Mouse (Mus musculus): ENCODE measurements around the gene Gimap9. TPM values are rescaled to one million over a fixed set of nuclear protein-coding genes. Genes with fewer than 3 reads are reported as not detected.

The Gimap9 gene
- polyA plus RNA-seq, 1 experiment = 0.92 TPM

- Histone ChIP-seq H3ac (ENCODE audit: control insufficient read depth, insufficient read length, low read depth) (no peak overlapping the region), H3K79me3 (ENCODE audit: low read depth) (no peaks in the 10 kb centered on the region), H3K79me2 (ENCODE audit: control insufficient read depth, insufficient read depth) (no peaks in the 10 kb centered on the region), H3K27me3 (ENCODE audit: control insufficient read depth, insufficient read depth, insufficient read length) (no peaks in the 10 kb centered on the region), H3K4me3 (ENCODE audit: insufficient read depth, poor library complexity, severe bottlenecking) (no peak overlapping the region), H3K36me3 (ENCODE audit: control insufficient read depth, insufficient read depth) (no peaks in the 10 kb centered on the region)
- no peak for TF ChIP-seq USF1 (IDR thresholded peaks at IDR 0.05; ENCODE audit: low read depth)
Measured at GRCm38 (mm10) chr6:48692962-48693361, 17.0 kb downstream of the Gimap9 start.

- no peak for TF ChIP-seq USF1 (IDR thresholded peaks at IDR 0.05; ENCODE audit: low read depth)
- TF ChIP-seq CTCF (IDR thresholded peaks at IDR 0.05; ENCODE audit: control insufficient read depth, insufficient read depth, insufficient read length) = no peak
- no peak for TF ChIP-seq MYOD1 (IDR thresholded peaks at IDR 0.05; ENCODE audit: control insufficient read depth, insufficient read length, low read depth)
- no peak for TF ChIP-seq MAX (IDR thresholded peaks at IDR 0.05)
- TF ChIP-seq FOSL1 (IDR thresholded peaks at IDR 0.05; ENCODE audit: insufficient read depth, low read length, poor library complexity, severe bottlenecking) = no peak
- TF ChIP-seq CEBPB (IDR thresholded peaks at IDR 0.05; ENCODE audit: low read depth) = no peak
- TF ChIP-seq MYOG (IDR thresholded peaks at IDR 0.05; ENCODE audit: control insufficient read depth, extremely low read depth, insufficient read length) = no peak
- Histone ChIP-seq H3K36me3 (ENCODE audit: control insufficient read depth, insufficient read depth) (no peaks in the 10 kb centered on the region), H3K27me3 (ENCODE audit: control insufficient read depth, insufficient read depth, insufficient read length) (no peaks in the 10 kb centered on the region), H3K79me3 (ENCODE audit: low read depth) (no peaks in the 10 kb centered on the region), H3K4me3 (ENCODE audit: insufficient read depth, poor library complexity, severe bottlenecking) (no peak overlapping the region), H3K79me2 (ENCODE audit: control insufficient read depth, insufficient read depth) (no peaks in the 10 kb centered on the region), H3ac (ENCODE audit: control insufficient read depth, insufficient read length, low read depth) (no peak overlapping the region)
Measured at GRCm38 (mm10) chr6:48696830-48697554, 21.1 kb downstream of the Gimap9 start.

GRCm38 (mm10) chr6:48697555-48697930, 21.6 kb downstream of the Gimap9 start:
- Histone ChIP-seq H3K4me3 (ENCODE audit: insufficient read depth, poor library complexity, severe bottlenecking) (no peak overlapping the region), H3ac (ENCODE audit: control insufficient read depth, insufficient read length, low read depth) (no peak overlapping the region), H3K79me3 (ENCODE audit: low read depth) (no peaks in the 10 kb centered on the region), H3K79me2 (ENCODE audit: control insufficient read depth, insufficient read depth) (no peaks in the 10 kb centered on the region), H3K27me3 (ENCODE audit: control insufficient read depth, insufficient read depth, insufficient read length) (no peaks in the 10 kb centered on the region), H3K36me3 (ENCODE audit: control insufficient read depth, insufficient read depth) (no peaks in the 10 kb centered on the region)
- no peak for TF ChIP-seq CEBPB (IDR thresholded peaks at IDR 0.05; ENCODE audit: low read depth)
- TF ChIP-seq MYOG (IDR thresholded peaks at IDR 0.05; ENCODE audit: control insufficient read depth, extremely low read depth, insufficient read length) = no peak
- no peak for TF ChIP-seq USF1 (IDR thresholded peaks at IDR 0.05; ENCODE audit: low read depth)
- TF ChIP-seq CTCF (IDR thresholded peaks at IDR 0.05; ENCODE audit: control insufficient read depth, insufficient read depth, insufficient read length) = no peak
- no peak for TF ChIP-seq MYOD1 (IDR thresholded peaks at IDR 0.05; ENCODE audit: control insufficient read depth, insufficient read length, low read depth)
- no peak for TF ChIP-seq MAX (IDR thresholded peaks at IDR 0.05)
- no peak for TF ChIP-seq FOSL1 (IDR thresholded peaks at IDR 0.05; ENCODE audit: insufficient read depth, low read length, poor library complexity, severe bottlenecking)

GRCm38 (mm10) chr6:48698066-48698856, 22.3 kb downstream of the Gimap9 start:
- Histone ChIP-seq H3K4me3 (ENCODE audit: insufficient read depth, poor library complexity, severe bottlenecking) (no peak overlapping the region), H3K27me3 (ENCODE audit: control insufficient read depth, insufficient read depth, insufficient read length) (no peaks in the 10 kb centered on the region)
- TF ChIP-seq MYOG (IDR thresholded peaks at IDR 0.05; ENCODE audit: control insufficient read depth, extremely low read depth, insufficient read length) (no peak), FOSL1 (IDR thresholded peaks at IDR 0.05; ENCODE audit: insufficient read depth, low read length, poor library complexity, severe bottlenecking) (no peak), MAX (IDR thresholded peaks at IDR 0.05) (no peak), MYOD1 (IDR thresholded peaks at IDR 0.05; ENCODE audit: control insufficient read depth, insufficient read length, low read depth) (no peak), CTCF (IDR thresholded peaks at IDR 0.05; ENCODE audit: control insufficient read depth, insufficient read depth, insufficient read length) (no peak), USF1 (IDR thresholded peaks at IDR 0.05; ENCODE audit: low read depth) (no peak), CEBPB (IDR thresholded peaks at IDR 0.05; ENCODE audit: low read depth) (no peak)

GRCm38 (mm10) chr6:48698888-48699287, 23.0 kb downstream of the Gimap9 start:
- no peak for TF ChIP-seq MYOD1 (IDR thresholded peaks at IDR 0.05; ENCODE audit: control insufficient read depth, insufficient read length, low read depth)
- no peak for TF ChIP-seq FOSL1 (IDR thresholded peaks at IDR 0.05; ENCODE audit: insufficient read depth, low read length, poor library complexity, severe bottlenecking)
- TF ChIP-seq CEBPB (IDR thresholded peaks at IDR 0.05; ENCODE audit: low read depth) = no peak
- TF ChIP-seq USF1 (IDR thresholded peaks at IDR 0.05; ENCODE audit: low read depth) = no peak
- no peaks in the 10 kb centered on the region for H3K79me2 ChIP-seq (ENCODE audit: control insufficient read depth, insufficient read depth)
- H3K36me3 ChIP-seq (ENCODE audit: control insufficient read depth, insufficient read depth) = no peaks in the 10 kb centered on the region
- H3K79me3 ChIP-seq (ENCODE audit: low read depth) = no peaks in the 10 kb centered on the region
- H3ac ChIP-seq (ENCODE audit: control insufficient read depth, insufficient read length, low read depth) = no peak overlapping the region
- no peak overlapping the region for H3K4me3 ChIP-seq (ENCODE audit: insufficient read depth, poor library complexity, severe bottlenecking)
- no peaks in the 10 kb centered on the region for H3K27me3 ChIP-seq (ENCODE audit: control insufficient read depth, insufficient read depth, insufficient read length)

More at GRCm38 (mm10) chr6:48698066-48698856, 22.3 kb downstream of the Gimap9 start:
- H3ac ChIP-seq (ENCODE audit: control insufficient read depth, insufficient read length, low read depth) = no peak overlapping the region
- H3K79me2 ChIP-seq (ENCODE audit: control insufficient read depth, insufficient read depth) = no peaks in the 10 kb centered on the region
- H3K36me3 ChIP-seq (ENCODE audit: control insufficient read depth, insufficient read depth) = no peaks in the 10 kb centered on the region
- no peaks in the 10 kb centered on the region for H3K79me3 ChIP-seq (ENCODE audit: low read depth)
